Mouse (Mus musculus): ENCODE data around the gene Obsl1.

GRCm38 (mm10) chr1:75541496-75541895 lies 35.2 kb upstream of the Obsl1 start:
- TF ChIP-seq CTCF (conservative IDR thresholded peaks at IDR 0.05; ENCODE audit: insufficient read depth, insufficient read length, low read depth, low read length) (no peak), POLR2A (IDR thresholded peaks at IDR 0.05; ENCODE audit: low read depth, low read length) (no peak)
